Mouse (Mus musculus) small intestine, adult 2 months (tissue): ENCODE data around the gene Prdm16. TPM values are rescaled to one million over a fixed set of nuclear protein-coding genes. Genes with fewer than 3 reads are reported as not detected.

Experiments
- H3K27ac ChIP-seq: fragments of 200-500 bp; 2 replicates; pipeline ENCODE4 v1.5.1; 2012; ENCODE audit warnings: low read depth, low read length, control low read depth, inconsistent platforms; ENCODE audit not compliant: insufficient read depth
- H3K27me3 ChIP-seq: fragments of 200-500 bp; 2 replicates; pipeline ENCODE4 v1.6.1; 2012; ENCODE audit warnings: mild to moderate bottlenecking, moderate library complexity, low read length, inconsistent platforms; ENCODE audit not compliant: control insufficient read depth, insufficient read depth
- H3K36me3 ChIP-seq: fragments of 200-500 bp; 2 replicates; pipeline ENCODE4 v1.6.1; 2012; ENCODE audit warnings: mild to moderate bottlenecking, low read length, control low read depth, inconsistent platforms; ENCODE audit not compliant: control insufficient read depth, insufficient read depth
- H3K4me1 ChIP-seq: fragments of 200-500 bp; 2 replicates; pipeline ENCODE4 v1.6.1; 2012; ENCODE audit warnings: low read length, inconsistent platforms, mixed read lengths; ENCODE audit not compliant: control insufficient read depth, insufficient read depth, insufficient read length
- H3K4me3 ChIP-seq: fragments of 200-500 bp; 2 replicates; pipeline ENCODE4 v1.5.1; 2012; ENCODE audit warnings: low read depth, mild to moderate bottlenecking, control low read depth, inconsistent platforms, low read length, moderate library complexity
- CTCF ChIP-seq: fragments of 200-500 bp; IDR thresholded peaks from 2 replicates; pipeline ENCODE4 v1.5.1; 2012; ENCODE audit warnings: low read depth, mild to moderate bottlenecking, control low read depth, inconsistent platforms, low read length, moderate library complexity, mixed read lengths; ENCODE audit not compliant: insufficient replicate concordance, insufficient read length; ENCODE audit errors: extremely low read depth
- POLR2A ChIP-seq: fragments of 200-500 bp; IDR thresholded peaks from 2 replicates; pipeline ENCODE4 v1.6.1; 2012; ENCODE audit warnings: low read depth, mild to moderate bottlenecking, control low read depth, inconsistent platforms, low read length, moderate library complexity
- WGBS: fragments of 180-500 bp; shearing (Covaris S2); methylation state at CpG from one replicate; pipeline ENCODE4 v1.1.7; 2018; 5-methylcytosine and 5-hydroxymethylcytosine counted together
- polyA plus RNA-seq: library from polyadenylated mRNA; depleted of rRNA; stranded (reverse); fragments of >200 nt; gene quantifications from 2 replicates; pipeline ENCODE4 v1.2.3, GENCODE M21; 2012

Prdm16 gene
- polyA plus RNA-seq, 1 experiment = 4.9 TPM

- Histone ChIP-seq H3K36me3 (no peaks in the 10 kb centered on the region), H3K4me3 (no peak overlapping the region), H3K27ac (no peak overlapping the region), H3K27me3 (no peaks in the 10 kb centered on the region), H3K4me1 (peaks cover 13% of the 10 kb centered on the region; the same call in 1 of the 2 replicates)
- 93% methylated on average over 4 of the region's 4 CpGs for WGBS
- TF ChIP-seq CTCF (no peak), POLR2A (no peak)
Observed at GRCm38 (mm10) chr4:154622521-154622920, 14.2 kb downstream of the Prdm16 start.

GRCm38 (mm10) chr4:154611167-154611566, 25.5 kb downstream of the Prdm16 start:
- H3K27me3 ChIP-seq = no peaks in the 10 kb centered on the region
- TF ChIP-seq CTCF (no peak), POLR2A (no peak)
- no peaks in the 10 kb centered on the region for H3K36me3 ChIP-seq
- H3K27ac ChIP-seq = no peak overlapping the region
- 55% methylated on average over 10 of the region's 10 CpGs for WGBS
- no peaks in the 10 kb centered on the region for H3K4me1 ChIP-seq
- no peak overlapping the region for H3K4me3 ChIP-seq

- Histone ChIP-seq H3K4me3 (no peak overlapping the region), H3K27ac (no peak overlapping the region), H3K36me3 (no peaks in the 10 kb centered on the region), H3K27me3 (no peaks in the 10 kb centered on the region), H3K4me1 (no peaks in the 10 kb centered on the region)
- TF ChIP-seq POLR2A (no peak), CTCF (no peak)
- 87% methylated on average over 5 of the region's 5 CpGs for WGBS
Observed at GRCm38 (mm10) chr4:154607724-154608123, 28.9 kb downstream of the Prdm16 start.

GRCm38 (mm10) chr4:154604442-154604830, 32.2 kb downstream of the Prdm16 start:
- TF ChIP-seq POLR2A = no peak
- Histone ChIP-seq H3K36me3 (no peaks in the 10 kb centered on the region), H3K27me3 (no peaks in the 10 kb centered on the region), H3K4me1 (no peaks in the 10 kb centered on the region), H3K4me3 (no peak overlapping the region), H3K27ac (no peak overlapping the region)
- 66% methylated on average over 7 of the region's 7 CpGs for WGBS

GRCm38 (mm10) chr4:154603663-154604441, 32.8 kb downstream of the Prdm16 start:
- Histone ChIP-seq H3K4me1 (no peaks in the 10 kb centered on the region), H3K27me3 (no peaks in the 10 kb centered on the region), H3K27ac (no peak overlapping the region), H3K4me3 (no peak overlapping the region), H3K36me3 (no peaks in the 10 kb centered on the region)
- TF ChIP-seq CTCF (no peak), POLR2A (no peak)
- 64% methylated on average over 25 of the region's 25 CpGs for WGBS

GRCm38 (mm10) chr4:154602409-154602808, 34.3 kb downstream of the Prdm16 start:
- no peaks in the 10 kb centered on the region for H3K27me3 ChIP-seq
- TF ChIP-seq POLR2A (no peak), CTCF (no peak)
- 72% methylated on average over 10 of the region's 10 CpGs for WGBS
- H3K4me1 ChIP-seq = no peaks in the 10 kb centered on the region
- no peak overlapping the region for H3K4me3 ChIP-seq
- no peaks in the 10 kb centered on the region for H3K36me3 ChIP-seq
- no peak overlapping the region for H3K27ac ChIP-seq

- TF ChIP-seq CTCF (no peak), POLR2A (no peak)
- 79% methylated on average over 3 of the region's 3 CpGs for WGBS
- H3K4me1 ChIP-seq = no peaks in the 10 kb centered on the region
- H3K4me3 ChIP-seq = no peak overlapping the region
- no peak overlapping the region for H3K27ac ChIP-seq
- H3K27me3 ChIP-seq = no peaks in the 10 kb centered on the region
- H3K36me3 ChIP-seq = no peaks in the 10 kb centered on the region
Observed at GRCm38 (mm10) chr4:154601006-154601405, 35.7 kb downstream of the Prdm16 start.
